Mouse (Mus musculus): ENCODE data around the gene 1700074P13Rik.

GRCm38 (mm10) chr6:40953716-40954115, 13.4 kb upstream of the 1700074P13Rik start:
- no peak for TF ChIP-seq CTCF (IDR thresholded peaks at IDR 0.05; ENCODE audit: extremely low read depth, insufficient read length, insufficient replicate concordance, low read depth, low read length)
- TF ChIP-seq POLR2A (IDR thresholded peaks at IDR 0.05; ENCODE audit: low read depth, low read length), result no peak

Measured in small intestine, adult 2 months (tissue).